Mouse (Mus musculus): Measurements from ENCODE around the gene Psmc5. TPM values are rescaled to one million over a fixed set of nuclear protein-coding genes. Genes with fewer than 3 reads are reported as not detected.

The Psmc5 gene
- 380 and 388 TPM in 2 replicates for polyA plus RNA-seq (2014; fragmentation: Nextera tagmentation; extraction: Ambion mirVana)

GRCm38 (mm10) chr11:106255685-106256451, at the start of gene Psmc5, which contains the start of gene Ftsj3:
Gene Psmc5 (plus strand): TSS chr11:106256154.
Gene Ftsj3 (minus strand): TSS chr11:106256079.
- H3K27ac ChIP-seq (replicated peaks; ENCODE audit: low read depth, low read length): 0 out of 2 replicates have a peak within 1 kb of the TSS, but pooled peaks have one; percentile 21
- no peaks in the 10 kb centered on the region for H3K27me3 ChIP-seq (ENCODE audit: control insufficient read depth, insufficient read depth, low read length)
- H3K4me3 ChIP-seq (ENCODE audit: low read depth, low read length): peak within 1 kb of the TSS; percentile 93
- DNase-seq (ENCODE audit: low spot score) (peak; percentile 97), ATAC-seq (ENCODE audit: insufficient number of reproducible peaks, low FRiP score, low TSS enrichment, low read depth) (peak; percentile 91)
- H3K9ac ChIP-seq (ENCODE audit: low read length): peak within 1 kb of the TSS; percentile 91
- H3K4me1 ChIP-seq (ENCODE audit: control insufficient read depth, insufficient read depth, low read length): peaks cover 13% of the 10 kb centered on the region
- H3K9me3 ChIP-seq (ENCODE audit: control insufficient read depth, low read length): no peaks in the 10 kb centered on the region
- H3K36me3 ChIP-seq (ENCODE audit: control insufficient read depth, insufficient read depth, low read length): peaks cover 33% of the 10 kb centered on the region
- WGBS: under 1% methylated on average over 42 of the region's 42 CpGs
- peak within 1 kb of the TSS; percentile 86 for H3K4me2 ChIP-seq (ENCODE audit: low read depth, severe bottlenecking)

GRCm38 (mm10) chr11:106212771-106213170, 43.2 kb upstream of the Psmc5 start:
- H3K36me3 ChIP-seq (ENCODE audit: control insufficient read depth, insufficient read depth, low read length): peaks cover 18% of the 10 kb centered on the region
- ATAC-seq (ENCODE audit: insufficient number of reproducible peaks, low FRiP score, low TSS enrichment, low read depth): no peak
- no peak overlapping the region for H3K4me2 ChIP-seq (ENCODE audit: low read depth, severe bottlenecking)

GRCm38 (mm10) chr11:106214856-106215255, 41.1 kb upstream of the Psmc5 start:
- WGBS: 89% methylated on average over 5 of the region's 5 CpGs
- no peak overlapping the region; the same call in 1 of the 2 replicates for H3K9ac ChIP-seq (ENCODE audit: low read length)
- no peak for ATAC-seq (ENCODE audit: insufficient number of reproducible peaks, low FRiP score, low TSS enrichment, low read depth)
- H3K9me3 ChIP-seq (ENCODE audit: control insufficient read depth, low read length): no peaks in the 10 kb centered on the region
- peaks cover 12% of the 10 kb centered on the region for H3K4me1 ChIP-seq (ENCODE audit: control insufficient read depth, insufficient read depth, low read length)
- no peaks in the 10 kb centered on the region for H3K27me3 ChIP-seq (ENCODE audit: control insufficient read depth, insufficient read depth, low read length)
- H3K27ac ChIP-seq (replicated peaks; ENCODE audit: low read depth, low read length): no peak overlapping the region
- peak overlapping the region; percentile 85; the same call in 1 of the 2 replicates for H3K4me3 ChIP-seq (ENCODE audit: low read depth, low read length)
- peaks cover 11% of the 10 kb centered on the region; the same call in 1 of the 2 replicates for H3K36me3 ChIP-seq (ENCODE audit: control insufficient read depth, insufficient read depth, low read length)
- DNase-seq (ENCODE audit: low spot score): no peak
- peak overlapping the region; percentile 49; the same call in 1 of the 2 replicates for H3K4me2 ChIP-seq (ENCODE audit: low read depth, severe bottlenecking)

More at GRCm38 (mm10) chr11:106212771-106213170, 43.2 kb upstream of the Psmc5 start:
- no peak overlapping the region for H3K4me3 ChIP-seq (ENCODE audit: low read depth, low read length)
- H3K27ac ChIP-seq (replicated peaks; ENCODE audit: low read depth, low read length): no peak overlapping the region
- DNase-seq (ENCODE audit: low spot score): no peak
- 89% methylated on average over 8 of the region's 8 CpGs for WGBS
- peaks cover 8% of the 10 kb centered on the region; the same call in 1 of the 2 replicates for H3K4me1 ChIP-seq (ENCODE audit: control insufficient read depth, insufficient read depth, low read length)
- no peak overlapping the region for H3K9ac ChIP-seq (ENCODE audit: low read length)
- no peaks in the 10 kb centered on the region for H3K27me3 ChIP-seq (ENCODE audit: control insufficient read depth, insufficient read depth, low read length)
- H3K9me3 ChIP-seq (ENCODE audit: control insufficient read depth, low read length): no peaks in the 10 kb centered on the region

GRCm38 (mm10) chr11:106215450-106215859, 40.5 kb upstream of the Psmc5 start:
- DNase-seq (ENCODE audit: low spot score) (no peak), ATAC-seq (ENCODE audit: insufficient number of reproducible peaks, low FRiP score, low TSS enrichment, low read depth) (no peak)
- Histone ChIP-seq H3K4me2 (ENCODE audit: low read depth, severe bottlenecking) (peak overlapping the region; percentile 49), H3K27ac (replicated peaks; ENCODE audit: low read depth, low read length) (no peak overlapping the region), H3K27me3 (ENCODE audit: control insufficient read depth, insufficient read depth, low read length) (no peaks in the 10 kb centered on the region), H3K9ac (ENCODE audit: low read length) (peak overlapping the region; percentile 56), H3K9me3 (ENCODE audit: control insufficient read depth, low read length) (no peaks in the 10 kb centered on the region), H3K4me1 (ENCODE audit: control insufficient read depth, insufficient read depth, low read length) (peaks cover 12% of the 10 kb centered on the region), H3K4me3 (ENCODE audit: low read depth, low read length) (peak overlapping the region; percentile 85), H3K36me3 (ENCODE audit: control insufficient read depth, insufficient read depth, low read length) (peaks cover 8% of the 10 kb centered on the region; the same call in 1 of the 2 replicates)
- WGBS: 32% methylated on average over 7 of the region's 7 CpGs

GRCm38 (mm10) chr11:106215927-106216729, 39.8 kb upstream of the Psmc5 start, which contains the start of gene Ccdc47:
Gene Ccdc47 (minus strand): TSS chr11:106216344.
- peak within 1 kb of the TSS; percentile 92 for H3K27ac ChIP-seq (replicated peaks; ENCODE audit: low read depth, low read length)
- no peaks in the 10 kb centered on the region for H3K27me3 ChIP-seq (ENCODE audit: control insufficient read depth, insufficient read depth, low read length)
- under 1% methylated on average over 46 of the region's 46 CpGs for WGBS
- H3K9me3 ChIP-seq (ENCODE audit: control insufficient read depth, low read length): no peaks in the 10 kb centered on the region
- ATAC-seq (ENCODE audit: insufficient number of reproducible peaks, low FRiP score, low TSS enrichment, low read depth) (peak; percentile 97), DNase-seq (ENCODE audit: low spot score) (peak; percentile 93)
- peak within 1 kb of the TSS; percentile 90 for H3K9ac ChIP-seq (ENCODE audit: low read length)
- H3K4me2 ChIP-seq (ENCODE audit: low read depth, severe bottlenecking): peak within 1 kb of the TSS; percentile 49
- H3K36me3 ChIP-seq (ENCODE audit: control insufficient read depth, insufficient read depth, low read length): peaks cover 5% of the 10 kb centered on the region; the same call in 1 of the 2 replicates
- peak within 1 kb of the TSS; percentile 85 for H3K4me3 ChIP-seq (ENCODE audit: low read depth, low read length)
- peaks cover 12% of the 10 kb centered on the region for H3K4me1 ChIP-seq (ENCODE audit: control insufficient read depth, insufficient read depth, low read length)

- no peaks in the 10 kb centered on the region for H3K27me3 ChIP-seq (ENCODE audit: control insufficient read depth, insufficient read depth, low read length)
- no peaks in the 10 kb centered on the region for H3K9me3 ChIP-seq (ENCODE audit: control insufficient read depth, low read length)
- WGBS: under 1% methylated on average over 69 of the region's 70 CpGs
- H3K4me2 ChIP-seq (ENCODE audit: low read depth, severe bottlenecking): peak within 1 kb of the TSS; percentile 49
- H3K27ac ChIP-seq (replicated peaks; ENCODE audit: low read depth, low read length): peak within 1 kb of the TSS; percentile 92
- peak within 1 kb of the TSS; percentile 90 for H3K9ac ChIP-seq (ENCODE audit: low read length)
- DNase-seq (ENCODE audit: low spot score) (peak; percentile 89), ATAC-seq (ENCODE audit: insufficient number of reproducible peaks, low FRiP score, low TSS enrichment, low read depth) (peak; percentile 92)
- H3K36me3 ChIP-seq (ENCODE audit: control insufficient read depth, insufficient read depth, low read length): peaks cover under 1% of the 10 kb centered on the region; the same call in 1 of the 2 replicates
- H3K4me1 ChIP-seq (ENCODE audit: control insufficient read depth, insufficient read depth, low read length): peaks cover 12% of the 10 kb centered on the region
- H3K4me3 ChIP-seq (ENCODE audit: low read depth, low read length): peak within 1 kb of the TSS; percentile 85
Observed at GRCm38 (mm10) chr11:106216730-106217490, 39.0 kb upstream of the Psmc5 start, which contains the start of gene Ddx42. Gene Ddx42 (plus strand): TSS chr11:106216926.

- Histone ChIP-seq H3K4me1 (ENCODE audit: control insufficient read depth, insufficient read depth, low read length) (peaks cover 4% of the 10 kb centered on the region; the same call in 1 of the 2 replicates), H3K27me3 (ENCODE audit: control insufficient read depth, insufficient read depth, low read length) (no peaks in the 10 kb centered on the region), H3K4me3 (ENCODE audit: low read depth, low read length) (no peak overlapping the region), H3K9me3 (ENCODE audit: control insufficient read depth, low read length) (no peaks in the 10 kb centered on the region), H3K9ac (ENCODE audit: low read length) (no peak overlapping the region), H3K36me3 (ENCODE audit: control insufficient read depth, insufficient read depth, low read length) (peaks cover 2% of the 10 kb centered on the region; the same call in 1 of the 2 replicates), H3K4me2 (ENCODE audit: low read depth, severe bottlenecking) (no peak overlapping the region), H3K27ac (replicated peaks; ENCODE audit: low read depth, low read length) (no peak overlapping the region)
- DNase-seq (ENCODE audit: low spot score) (no peak), ATAC-seq (ENCODE audit: insufficient number of reproducible peaks, low FRiP score, low TSS enrichment, low read depth) (no peak)
- WGBS: 95% methylated on average over 3 of the region's 3 CpGs
Observed at GRCm38 (mm10) chr11:106220603-106221002, 35.4 kb upstream of the Psmc5 start.
